Mouse (Mus musculus): ENCODE results near the gene Rpp25.

The Rpp25 gene

DNA sequence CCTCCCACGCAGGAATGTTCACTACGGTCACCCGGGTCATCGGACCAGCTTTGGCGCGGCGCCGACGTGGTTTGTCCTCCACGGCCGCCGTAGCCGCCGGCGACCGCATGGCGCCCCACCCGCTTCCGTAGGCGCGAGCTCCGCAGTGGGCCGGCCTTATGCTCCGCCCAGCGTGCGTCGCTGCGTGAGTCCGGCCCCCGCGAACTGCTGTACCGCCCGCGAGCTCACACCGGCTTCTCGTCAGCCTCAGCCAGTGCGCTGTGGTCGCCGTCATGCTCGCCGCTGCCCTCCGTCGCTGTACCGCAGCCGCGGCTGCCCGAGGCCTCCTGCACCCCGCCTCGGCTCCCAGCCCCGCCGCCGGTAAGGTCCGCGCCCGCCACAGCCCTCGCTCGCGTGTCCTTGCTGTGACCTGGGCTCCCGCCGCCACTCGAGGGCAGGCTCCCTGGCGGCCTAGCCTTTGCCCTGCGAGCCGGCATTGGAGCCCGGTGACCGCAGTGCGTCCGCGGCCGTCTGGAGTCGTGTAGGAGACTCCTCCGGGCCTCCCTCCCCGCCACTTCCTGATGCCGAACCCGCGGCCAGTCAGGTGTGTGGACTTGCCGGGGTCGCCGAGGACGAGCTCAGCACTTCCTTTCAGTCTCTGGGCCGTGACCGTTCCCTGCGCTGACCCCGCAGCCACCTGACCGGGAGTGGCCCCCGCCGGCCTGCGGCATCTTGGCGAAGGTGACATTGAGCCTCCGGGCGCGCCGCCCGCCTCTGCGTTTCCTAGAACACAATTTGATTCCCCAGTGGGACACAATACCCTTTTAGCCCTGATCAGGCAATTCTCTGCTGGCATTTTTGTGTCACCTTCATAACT, 17.5 kb downstream of the Rpp25 start, which contains the start of gene Cox5a:
Cox5a (plus strand) TSS at position 219 of the 856 bp plus-strand sequence.
- peak; percentile 89 for DNase-seq (ENCODE audit: low read depth, low spot score)

DNA sequence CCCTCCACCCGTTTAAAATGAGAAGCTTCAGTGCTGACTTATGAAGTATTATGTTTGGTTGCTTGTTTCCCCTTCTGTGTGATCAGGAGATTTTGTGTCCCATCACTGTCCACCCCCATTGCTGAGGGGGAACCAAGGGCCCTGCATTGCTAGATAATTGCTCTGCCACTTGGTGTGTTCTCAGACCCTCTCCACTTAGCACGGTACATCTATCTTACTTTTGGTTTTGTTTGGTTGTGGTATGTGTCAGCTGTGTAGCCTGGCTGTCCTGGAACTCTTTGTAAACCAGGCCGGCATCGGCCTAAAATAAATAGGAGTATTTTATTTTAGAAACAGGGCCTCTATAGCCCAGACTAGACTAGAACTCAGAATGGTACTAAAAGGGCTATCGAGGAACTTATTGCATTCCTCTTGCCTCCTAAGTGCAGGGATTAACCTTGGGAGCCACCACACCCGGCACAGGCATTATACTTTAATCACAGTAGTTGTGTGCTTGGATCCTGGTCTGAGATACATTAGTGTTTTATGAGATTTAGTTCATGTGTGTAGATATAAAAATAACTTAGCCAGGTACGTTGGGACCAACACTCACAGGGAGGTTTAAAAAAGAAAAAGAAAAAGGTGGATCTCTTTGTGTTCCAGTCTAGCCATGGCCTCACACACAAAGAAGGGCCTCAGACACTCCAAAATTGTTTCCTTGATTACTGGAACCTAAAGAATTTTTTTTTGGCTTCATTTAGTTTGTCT, 18.5 kb downstream of the Rpp25 start:
- peak; percentile 24 for DNase-seq (ENCODE audit: low read depth, low spot score)

DNA sequence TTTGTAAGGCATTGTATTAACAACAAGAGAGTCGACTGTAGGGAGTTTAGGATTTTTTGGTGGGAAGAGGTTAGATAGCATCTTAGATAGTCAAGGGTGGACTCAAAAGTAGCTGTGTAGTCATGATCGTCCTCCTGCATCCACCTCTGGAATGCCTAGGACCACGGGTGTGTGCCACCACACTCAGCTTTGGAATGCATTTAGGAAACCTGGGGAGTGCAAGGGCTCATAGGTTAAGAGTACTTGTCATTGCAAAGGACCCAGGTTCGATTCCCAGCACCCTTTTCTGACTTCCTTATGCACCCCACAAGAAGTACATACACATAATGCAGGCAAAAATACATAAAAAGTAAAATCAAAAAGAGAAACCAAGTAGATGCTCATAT, 19.0 kb downstream of the Rpp25 start:
- peak; percentile 48 for DNase-seq (ENCODE audit: low read depth, low spot score)

- DNase-seq (ENCODE audit: low read depth, low spot score) = peak; percentile 91
Measured at GRCm38 (mm10) chr9:57523754-57524153, 19.9 kb downstream of the Rpp25 start.

GRCm38 (mm10) chr9:57524439-57524838, 20.6 kb downstream of the Rpp25 start:
- DNase-seq (ENCODE audit: low read depth, low spot score) = no peak

- no peak for DNase-seq (ENCODE audit: low read depth, low spot score)
Measured at GRCm38 (mm10) chr9:57525516-57525915, 21.7 kb downstream of the Rpp25 start.

- no peak for DNase-seq (ENCODE audit: low read depth, low spot score)
Measured at GRCm38 (mm10) chr9:57526435-57526834, 22.6 kb downstream of the Rpp25 start.

- DNase-seq (ENCODE audit: low read depth, low spot score) = no peak
Measured at GRCm38 (mm10) chr9:57531946-57532345, 28.1 kb downstream of the Rpp25 start.

DNA sequence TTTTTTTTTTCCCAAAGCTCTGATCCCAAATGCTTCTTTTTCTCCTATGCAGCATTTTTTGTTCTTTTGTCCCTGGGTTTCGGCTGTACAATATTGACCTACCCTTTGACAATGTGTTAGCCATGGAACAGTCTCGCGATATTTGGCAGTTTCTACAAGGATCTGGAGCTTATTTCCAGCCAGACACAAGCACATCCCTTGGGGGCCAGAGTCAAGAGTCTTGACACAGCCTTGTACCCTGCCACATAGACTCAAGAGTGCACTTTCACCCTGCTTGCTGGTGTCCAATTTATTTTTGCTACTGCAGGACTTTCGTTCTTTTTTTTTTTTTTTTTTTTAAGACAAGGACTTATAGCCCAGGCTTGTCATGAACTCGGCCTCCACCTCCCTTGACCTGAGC, 32.5 kb downstream of the Rpp25 start:
- peak; percentile 44 for DNase-seq (ENCODE audit: low read depth, low spot score)

- peak; percentile 94 for DNase-seq (ENCODE audit: low read depth, low spot score)
Measured at GRCm38 (mm10) chr9:57537044-57537727, 33.4 kb downstream of the Rpp25 start, which contains the start of gene Fam219b. Gene Fam219b, plus strand, starts transcription at chr9:57537528.

- DNase-seq (ENCODE audit: low read depth, low spot score) = peak; percentile 53
Measured at GRCm38 (mm10) chr9:57537728-57538181, 33.9 kb downstream of the Rpp25 start.

- no peak for DNase-seq (ENCODE audit: low read depth, low spot score)
Measured at GRCm38 (mm10) chr9:57539550-57539949, 35.7 kb downstream of the Rpp25 start.

DNA sequence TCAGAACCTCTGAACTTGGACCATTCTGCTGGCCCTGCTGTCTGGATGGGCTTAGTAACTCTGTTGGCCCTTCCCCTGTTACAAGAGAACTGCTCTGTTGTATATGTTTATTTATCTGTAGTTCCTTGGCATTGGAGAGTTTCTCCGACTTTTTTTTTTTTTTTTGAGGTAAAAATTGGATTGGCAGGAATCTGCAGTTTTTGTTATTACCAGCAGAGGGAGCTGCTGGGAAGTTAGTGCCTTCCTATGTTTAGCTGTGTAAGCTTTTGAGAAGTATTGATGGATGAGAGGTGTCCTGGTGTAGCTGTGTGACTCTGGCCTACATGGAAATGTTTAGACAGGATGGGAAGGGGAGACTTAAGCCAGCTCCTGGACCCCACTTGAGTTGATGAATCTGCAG, 37.5 kb downstream of the Rpp25 start:
- peak; percentile 50 for DNase-seq (ENCODE audit: low read depth, low spot score)

DNA sequence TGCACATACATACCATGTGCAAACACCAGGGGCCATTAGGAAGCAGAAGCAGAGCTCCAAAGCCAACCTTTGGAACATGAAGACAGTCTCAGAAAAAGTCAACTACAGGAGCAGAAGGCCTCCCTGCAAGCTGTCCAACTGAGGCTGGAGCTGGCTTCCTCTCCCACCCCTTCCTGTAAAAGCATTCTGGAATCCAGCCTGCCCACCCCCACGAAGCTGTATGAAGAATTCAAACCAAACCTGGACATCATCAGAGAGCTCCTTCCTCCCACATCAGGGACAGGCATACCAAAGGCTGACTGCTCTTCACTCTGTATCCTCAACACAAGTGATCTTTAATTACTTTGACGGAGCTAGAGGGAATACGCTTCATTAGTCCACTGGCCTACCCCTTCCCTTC, 40.1 kb downstream of the Rpp25 start:
- no peak for DNase-seq (ENCODE audit: low read depth, low spot score)

GRCm38 (mm10) chr9:57547287-57547686, 43.5 kb downstream of the Rpp25 start:
- no peak for DNase-seq (ENCODE audit: low read depth, low spot score)

GRCm38 (mm10) chr9:57547869-57548268, 44.0 kb downstream of the Rpp25 start:
- peak; percentile 54 for DNase-seq (ENCODE audit: low read depth, low spot score)

GRCm38 (mm10) chr9:57549186-57549585, 45.4 kb downstream of the Rpp25 start:
- DNase-seq (ENCODE audit: low read depth, low spot score) = no peak

- DNase-seq (ENCODE audit: low read depth, low spot score) = no peak
Measured at GRCm38 (mm10) chr9:57550126-57550862, 46.5 kb downstream of the Rpp25 start.

DNA sequence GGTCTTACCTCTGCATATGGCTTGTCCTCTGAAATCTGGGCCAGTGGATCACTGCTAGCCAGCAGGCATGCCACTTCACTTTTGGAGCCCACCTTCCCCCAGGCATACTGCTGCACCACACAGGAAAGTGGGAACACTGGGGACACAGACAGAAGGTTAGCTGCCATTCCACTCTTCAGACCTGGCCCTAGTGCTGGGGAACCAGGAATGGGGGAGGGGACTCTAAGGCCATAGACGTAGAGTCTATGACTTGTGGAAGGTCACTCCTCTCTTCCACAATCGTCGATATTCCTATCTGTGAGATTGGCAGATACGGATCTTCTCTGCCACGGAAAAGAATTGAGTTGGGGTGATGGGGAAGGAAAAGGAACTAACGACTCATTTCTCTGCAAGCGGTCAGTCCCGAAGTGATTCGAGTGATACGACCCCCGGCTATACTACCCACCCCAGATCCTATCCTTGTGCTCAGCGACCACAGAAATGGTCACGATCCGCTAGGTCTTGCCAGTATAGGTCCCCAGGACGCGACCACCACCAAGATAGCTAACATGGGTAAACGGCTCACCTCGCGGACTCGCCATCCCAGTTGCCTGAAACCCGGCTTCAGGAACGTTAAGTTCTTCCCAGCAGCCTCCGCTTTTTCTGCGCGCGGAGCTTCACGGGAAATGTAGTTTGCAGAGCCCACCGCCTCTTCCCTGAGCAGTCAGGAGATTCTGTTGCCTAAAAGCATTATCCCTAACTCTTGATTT, 48.5 kb downstream of the Rpp25 start, which contains the start of gene Mpi:
Mpi (minus strand) TSS at position 625 of the 749 bp plus-strand sequence.
- DNase-seq (ENCODE audit: low read depth, low spot score) = peak; percentile 78

DNA sequence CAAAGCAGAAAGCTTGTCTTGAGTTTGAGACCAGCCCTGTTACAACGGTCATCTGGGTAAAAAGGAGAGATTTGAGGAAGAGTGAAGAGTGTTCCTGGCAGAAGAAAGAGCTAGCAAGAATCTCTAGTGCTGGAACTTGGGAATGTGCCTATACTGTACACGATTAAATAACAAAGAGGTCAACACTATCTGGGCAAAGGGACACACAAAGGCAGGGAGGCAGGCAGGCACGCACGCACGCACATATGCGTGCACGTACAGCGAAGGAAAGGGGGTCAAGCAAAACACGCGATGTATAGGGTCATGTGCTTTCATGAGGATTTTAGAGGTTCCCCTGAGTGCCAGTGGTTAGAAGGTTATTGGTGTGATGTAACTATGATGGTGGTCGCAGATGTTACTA, 49.3 kb downstream of the Rpp25 start:
- no peak for DNase-seq (ENCODE audit: low read depth, low spot score)

All from R1 (cell line).